9 mouse cellular contexts compared by ENCODE assay signal in the genomic region with DNA sequence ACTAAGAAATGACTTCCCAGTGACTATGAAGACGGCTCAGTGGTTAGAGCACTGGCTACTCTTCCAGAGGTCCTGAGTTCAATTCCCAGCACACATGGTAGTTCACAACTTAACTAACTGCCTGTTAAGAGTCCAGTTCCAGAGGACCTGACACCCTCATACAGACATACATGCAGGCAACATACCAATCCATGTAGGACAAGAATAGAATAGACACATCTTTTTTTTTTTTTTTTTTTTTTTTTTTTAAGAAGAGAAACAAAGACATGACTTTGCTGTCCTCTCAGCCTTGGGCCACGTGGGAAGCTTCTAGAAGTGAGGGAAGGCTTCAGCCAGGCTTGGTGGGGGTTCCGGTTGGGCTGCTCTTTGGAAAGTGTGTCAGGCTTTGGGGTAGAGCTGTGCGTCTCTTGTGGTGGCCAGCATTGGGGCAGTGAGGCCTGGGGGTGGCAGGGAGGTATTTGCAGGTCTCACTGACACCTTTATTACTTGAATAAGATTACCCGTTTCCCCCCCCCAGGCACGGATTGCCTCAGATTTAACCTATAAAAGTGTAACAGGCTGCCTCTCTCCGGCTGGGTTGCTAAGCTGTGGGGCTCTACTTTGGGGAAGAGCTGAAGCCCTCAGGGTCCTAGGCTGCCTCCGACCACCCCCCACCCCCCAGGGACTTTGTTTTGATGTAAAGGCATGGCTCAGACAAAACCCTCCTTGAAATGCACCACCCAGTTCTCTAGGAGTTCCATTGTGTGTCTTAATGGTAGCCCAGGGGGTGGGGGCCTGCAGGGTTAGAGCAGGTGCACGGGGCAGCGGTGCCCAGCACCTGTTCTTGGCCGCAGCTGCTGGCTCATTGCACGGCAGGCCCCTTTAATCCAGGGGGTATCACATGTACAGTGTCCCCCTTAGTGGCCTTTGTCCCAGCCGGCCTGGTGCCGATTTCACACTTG. TPM values are rescaled to one million over a fixed set of nuclear protein-coding genes. Genes with fewer than 3 reads are reported as not detected.
DNase-seq lines count a peak whose midpoint lies in the region; ATAC-seq lines count a peak whose summit lies in the region.
"Had no signal": no experiment of that assay in that cellular context is flagged by ENCODE, and none has a peak within 500 bp of the region (broad histone marks: within the 10 kb centered on the region; RNA-seq: fewer than 3 reads in every experiment).

No protein-coding gene starts in this region.

- peak overlapping the region; percentile 90 for H3K27ac ChIP-seq in limb, embryonic 11.5 days (replicated peaks; ENCODE audit: low read depth, low read length)
- H3K27ac ChIP-seq in stomach, embryonic 15.5 days, result no peak overlapping the region

- WGBS in limb, embryonic 11.5 days, result 3% methylated on average over 14 of the region's 14 CpGs
- WGBS in stomach, embryonic 15.5 days, result 46% methylated on average over 14 of the region's 14 CpGs

- no peaks in the 10 kb centered on the region for H3K9me3 ChIP-seq in limb, embryonic 11.5 days (ENCODE audit: control insufficient read depth, low read length)
- no peaks in the 10 kb centered on the region for H3K9me3 ChIP-seq in stomach, embryonic 15.5 days

- peaks cover 57% of the 10 kb centered on the region for H3K4me1 ChIP-seq in limb, embryonic 11.5 days (ENCODE audit: control insufficient read depth, insufficient read depth, low read length)
- peaks cover 50% of the 10 kb centered on the region for H3K4me1 ChIP-seq in stomach, embryonic 15.5 days

- peak; percentile 90 for DNase-seq in heart, adult 11 months
- DNase-seq in heart, postnatal 25 days (ENCODE audit: low spot score), result no peak
- DNase-seq in retina, postnatal 1 day, result peak; percentile 49
- no peak for DNase-seq in retina, embryonic 14.5 days (ENCODE audit: low spot score)
- DNase-seq in limb, embryonic 11.5 days (ENCODE audit: low spot score), result peak; percentile 57
- no peak for DNase-seq in frontal cortex, postnatal 36 days (ENCODE audit: low spot score in 2 of 2)

- peaks cover 9% of the 10 kb centered on the region for H3K36me3 ChIP-seq in limb, embryonic 11.5 days (ENCODE audit: control insufficient read depth, insufficient read depth, low read length)
- 0 out of 2 replicates have a peak, but pooled peaks cover 3% of the 10 kb centered on the region for H3K36me3 ChIP-seq in stomach, embryonic 15.5 days

- H3K4me2 ChIP-seq in limb, embryonic 11.5 days (ENCODE audit: low read depth, severe bottlenecking), result peak overlapping the region; percentile 94
- peak overlapping the region; percentile 94 for H3K4me2 ChIP-seq in stomach, embryonic 15.5 days

- peak overlapping the region; percentile 93 for H3K4me3 ChIP-seq in limb, embryonic 11.5 days (ENCODE audit: low read depth, low read length)
- H3K4me3 ChIP-seq in stomach, embryonic 15.5 days (replicated peaks), result peak overlapping the region; percentile 54

- peak overlapping the region; percentile 76 for H3K9ac ChIP-seq in limb, embryonic 11.5 days (ENCODE audit: low read length)
- no peak overlapping the region; the same call in 1 of the 2 replicates for H3K9ac ChIP-seq in stomach, embryonic 15.5 days

- intact Hi-C loops in heart, postnatal 25 days (cut with DNase I), result loop anchor here (2.0 to 10.0 kb wide), 2 partner anchors 25 to 355 kb away; no protein-coding TSS in a partner anchor

- peaks cover 8% of the 10 kb centered on the region for H3K27me3 ChIP-seq in limb, embryonic 11.5 days (ENCODE audit: control insufficient read depth, insufficient read depth, low read length)
- peaks cover 18% of the 10 kb centered on the region; the same call in 1 of the 2 replicates for H3K27me3 ChIP-seq in stomach, embryonic 15.5 days (replicated peaks)

- no peak for ATAC-seq in limb, embryonic 11.5 days (ENCODE audit: insufficient number of reproducible peaks, low FRiP score, low TSS enrichment, low read depth)
- no peak for ATAC-seq in stomach, embryonic 15.5 days (ENCODE audit: insufficient read depth, low FRiP score, low read depth)
- no peak for ATAC-seq in erythroid progenitor cell, adult 5-6 weeks (replicated peaks; ENCODE audit: low FRiP score, poor library complexity, severe bottlenecking)
- ATAC-seq: CD4-positive, CD25-positive, alpha-beta regulatory T cell, adult 4 months had no signal

RNA-seq across cellular contexts. Expression of gene Snai1, which starts 1.8 kb away (rescaled TPM):
- total RNA-seq in heart, postnatal 25 days (2021), result 1 to 10 TPM; 2.0 to 2.8 TPM
- polyA plus RNA-seq in limb, embryonic 11.5 days (2014; fragmentation: Nextera tagmentation; extraction: Ambion mirVana), result 102 and 104 TPM in 2 replicates
- 13.6 and 16.0 TPM in 2 replicates for polyA plus RNA-seq in stomach, embryonic 15.5 days (2015; fragmentation: Nextera tagmentation; extraction: Ambion mirVana)
- not detected in 2 replicates for total RNA-seq in erythroid progenitor cell, adult 5-6 weeks (2015; ENCODE audit: low replicate concordance)
- not detected in 2 replicates for total RNA-seq in erythroid progenitor cell, adult 5-6 weeks (2017; ENCODE audit: low replicate concordance)

RNA-seq across cellular contexts. Expression of gene Spata2, which starts 47.1 kb away (rescaled TPM):
- total RNA-seq in heart, postnatal 25 days (2021), result 10 to 100 TPM; 15.1 to 17.8 TPM
- 14.6 and 16.0 TPM in 2 replicates for polyA plus RNA-seq in limb, embryonic 11.5 days (2014; fragmentation: Nextera tagmentation; extraction: Ambion mirVana)
- 11.2 and 13.2 TPM in 2 replicates for polyA plus RNA-seq in stomach, embryonic 15.5 days (2015; fragmentation: Nextera tagmentation; extraction: Ambion mirVana)
- total RNA-seq in erythroid progenitor cell, adult 5-6 weeks (2015; ENCODE audit: low replicate concordance), result 7.5 and 8.6 TPM in 2 replicates
- 5.4 and 7.4 TPM in 2 replicates for total RNA-seq in erythroid progenitor cell, adult 5-6 weeks (2017; ENCODE audit: low replicate concordance)

RNA-seq across cellular contexts. Expression of gene Rnf114, which starts 47.4 kb away (rescaled TPM):
- total RNA-seq in heart, postnatal 25 days (2021), result 10 to 100 TPM; 57.2 to 61.3 TPM
- 111 and 114 TPM in 2 replicates for polyA plus RNA-seq in limb, embryonic 11.5 days (2014; fragmentation: Nextera tagmentation; extraction: Ambion mirVana)
- polyA plus RNA-seq in stomach, embryonic 15.5 days (2015; fragmentation: Nextera tagmentation; extraction: Ambion mirVana), result 66.5 and 71.9 TPM in 2 replicates
- 24.1 and 33.5 TPM in 2 replicates for total RNA-seq in erythroid progenitor cell, adult 5-6 weeks (2015; ENCODE audit: low replicate concordance)
- 10.2 and 17.8 TPM in 2 replicates for total RNA-seq in erythroid progenitor cell, adult 5-6 weeks (2017; ENCODE audit: low replicate concordance)

Comparison
In these comparisons a context has a peak if more than half of its experiments do, and no peak if none do; other contexts are left out.
1. DNase-seq: peak in heart, adult 11 months (single experiment), retina, postnatal 1 day (single experiment) and limb, embryonic 11.5 days (single experiment); none in heart, postnatal 25 days (single experiment), retina, embryonic 14.5 days (single experiment) and frontal cortex, postnatal 36 days (0 of 2).